Mouse (Mus musculus) regulatory T cell (primary cell): Measurements from ENCODE around the gene Pde4b.

Source experiments
- in situ Hi-C: fragments of 300-600 bp; cut with MboI, MseI; formaldehyde crosslinking; loops from one replicate; pipeline ENCODE4 v1.15.1; 2025; ENCODE audit warnings: high pct_unique_total_duplicates

The Pde4b gene

DNA sequence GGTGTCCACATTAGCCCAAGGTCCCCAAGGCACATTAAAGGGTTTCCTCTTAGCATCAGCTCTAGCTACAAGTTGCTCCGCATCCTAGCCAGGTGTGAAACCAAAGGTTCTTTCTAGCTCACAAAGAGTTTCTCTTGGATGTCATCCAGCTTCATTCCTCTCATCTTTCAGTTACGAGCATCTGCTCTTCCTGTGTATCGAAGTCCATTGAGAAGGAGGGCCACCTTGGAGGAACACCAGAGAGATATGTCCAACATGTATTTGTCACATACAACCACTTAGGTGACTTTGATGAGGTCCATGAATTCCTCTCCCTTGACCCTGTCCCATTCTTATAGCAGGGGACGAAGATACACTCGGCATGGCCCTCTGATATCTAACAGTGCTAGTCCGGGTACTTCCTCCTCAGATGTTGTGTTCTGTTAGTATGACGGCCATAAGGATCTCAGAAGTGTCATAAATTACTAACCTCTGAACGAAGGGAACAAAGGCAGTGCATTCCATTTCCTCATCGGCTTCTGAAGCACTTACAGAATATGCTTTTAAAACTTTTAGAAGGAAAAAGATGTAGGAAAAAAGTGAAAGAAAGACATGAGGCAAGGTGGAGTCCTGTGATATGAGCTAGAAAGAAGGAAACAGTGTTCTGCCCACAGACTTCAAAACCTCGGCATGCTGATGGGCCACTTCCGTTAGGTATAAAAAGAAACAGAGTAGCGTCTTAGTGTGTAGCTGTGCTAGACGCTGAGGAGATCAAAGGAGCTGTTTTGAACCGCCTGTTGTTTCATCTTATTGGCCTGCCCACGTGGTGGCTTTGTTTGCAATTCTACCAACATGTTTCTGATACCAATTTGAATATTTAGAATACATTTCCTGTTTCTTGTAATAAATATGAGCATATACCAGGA lies 419.3 kb downstream of the Pde4b start:
- in situ Hi-C loops, result loop anchor here (25.0 kb wide), 1 partner anchor 1294 kb away; no protein-coding TSS in a partner anchor

DNA sequence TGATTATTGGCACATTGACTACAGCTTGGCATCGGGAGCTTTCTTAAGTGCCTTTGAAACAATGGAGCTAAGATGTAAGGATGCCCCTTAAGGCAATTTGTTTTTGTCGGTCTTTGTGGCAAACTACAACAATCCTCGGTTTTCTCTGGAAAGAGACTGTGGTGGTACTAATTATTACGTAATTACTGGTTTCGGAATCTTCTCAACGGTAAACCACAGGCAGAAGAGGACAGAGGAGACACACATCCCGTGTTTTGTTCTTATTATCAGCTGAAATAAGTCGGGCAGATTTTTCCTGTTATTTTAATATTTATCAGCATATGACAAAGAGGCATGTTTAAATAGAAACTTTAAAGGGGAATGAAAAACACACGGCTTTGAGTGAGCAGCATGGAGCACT lies 420.0 kb downstream of the Pde4b start:
- in situ Hi-C loops, result loop anchor here (25.0 kb wide), 1 partner anchor 1295 kb away; no protein-coding TSS in a partner anchor

DNA sequence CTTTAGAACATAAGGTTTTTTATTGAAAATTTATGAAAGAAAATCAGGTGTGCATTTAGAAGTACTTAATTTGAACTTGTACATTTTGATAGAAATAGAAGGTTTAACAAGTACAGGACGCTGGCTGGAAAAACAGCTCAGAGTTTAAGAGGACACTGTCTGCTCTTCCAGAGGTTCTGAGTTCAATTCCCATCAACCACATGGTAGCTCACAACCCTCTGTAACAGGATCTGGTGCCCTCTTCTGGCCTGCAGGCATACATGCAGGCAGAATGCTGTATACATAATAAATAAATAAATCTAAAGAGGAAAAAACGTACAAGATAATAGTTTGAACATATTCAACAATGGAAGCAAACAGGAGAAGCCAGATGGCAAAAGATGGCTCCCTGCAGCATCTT lies 420.4 kb downstream of the Pde4b start:
- in situ Hi-C loops, result loop anchor here (25.0 kb wide), 1 partner anchor 1295 kb away; no protein-coding TSS in a partner anchor

DNA sequence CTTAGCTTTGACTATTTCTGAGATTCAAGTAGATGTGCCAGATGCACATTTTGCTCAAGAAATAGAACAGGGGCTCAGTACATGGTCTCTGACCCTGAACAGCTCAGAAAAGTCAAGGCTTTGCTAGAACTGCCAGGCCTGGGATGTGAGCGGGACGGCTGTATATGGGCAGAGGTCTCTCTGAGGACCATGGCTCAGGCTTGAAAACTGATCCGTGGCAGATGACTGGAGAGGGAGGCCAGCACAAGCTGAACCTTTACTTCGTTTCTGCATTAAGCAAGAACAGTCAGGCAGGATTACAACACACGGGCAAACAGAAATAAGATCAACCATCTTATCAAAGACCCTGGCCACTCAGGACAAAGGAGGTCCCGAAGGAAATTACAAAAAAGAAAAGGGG lies 422.7 kb downstream of the Pde4b start:
- in situ Hi-C loops, result loop anchor here (25.0 kb wide), 1 partner anchor 1298 kb away; no protein-coding TSS in a partner anchor

DNA sequence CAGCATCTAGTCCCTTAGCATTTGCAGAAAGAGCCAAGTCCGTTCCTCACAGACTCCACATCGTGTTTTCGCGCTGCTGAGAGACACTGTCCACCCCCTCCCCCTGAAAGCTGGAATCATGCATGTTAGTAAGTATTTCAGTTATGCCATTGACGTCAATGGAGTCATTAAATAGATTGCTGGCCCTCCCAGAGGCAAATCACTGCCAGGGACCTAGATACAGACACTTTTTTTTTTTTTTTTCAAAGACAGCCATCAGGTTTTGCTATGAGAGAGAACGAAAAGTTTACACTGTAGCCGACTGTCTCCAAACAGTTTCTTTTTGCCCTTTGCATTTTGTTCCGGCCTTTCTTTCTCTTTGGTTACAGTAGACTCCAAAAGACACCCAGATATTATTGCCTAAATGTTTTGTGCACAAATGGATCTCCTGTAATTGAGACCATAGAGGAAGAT lies 423.6 kb downstream of the Pde4b start:
- in situ Hi-C loops, result loop anchor here (25.0 kb wide), 1 partner anchor 1299 kb away; no protein-coding TSS in a partner anchor

DNA sequence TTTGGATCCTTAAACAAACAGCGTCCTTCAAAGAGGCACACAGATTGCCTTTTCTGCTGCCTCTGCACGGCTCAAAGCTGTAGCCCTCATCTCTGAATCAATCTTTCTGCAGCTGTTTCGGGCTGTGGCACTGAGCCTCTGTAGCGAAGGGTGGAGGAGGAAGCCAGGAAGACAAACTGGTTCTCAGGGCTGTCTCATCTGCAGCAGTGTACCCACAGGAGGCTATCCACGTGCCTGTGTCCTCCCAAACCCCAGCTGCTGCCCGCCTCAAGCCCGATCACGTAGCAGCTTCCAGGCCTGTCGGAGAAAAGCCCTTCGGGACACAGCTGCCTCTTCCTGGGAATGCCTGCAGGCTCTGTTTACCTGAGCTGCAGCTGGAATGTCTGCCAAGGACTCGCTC lies 424.2 kb downstream of the Pde4b start:
- in situ Hi-C loops, result loop anchor here (25.0 kb wide), 1 partner anchor 1299 kb away; no protein-coding TSS in a partner anchor

DNA sequence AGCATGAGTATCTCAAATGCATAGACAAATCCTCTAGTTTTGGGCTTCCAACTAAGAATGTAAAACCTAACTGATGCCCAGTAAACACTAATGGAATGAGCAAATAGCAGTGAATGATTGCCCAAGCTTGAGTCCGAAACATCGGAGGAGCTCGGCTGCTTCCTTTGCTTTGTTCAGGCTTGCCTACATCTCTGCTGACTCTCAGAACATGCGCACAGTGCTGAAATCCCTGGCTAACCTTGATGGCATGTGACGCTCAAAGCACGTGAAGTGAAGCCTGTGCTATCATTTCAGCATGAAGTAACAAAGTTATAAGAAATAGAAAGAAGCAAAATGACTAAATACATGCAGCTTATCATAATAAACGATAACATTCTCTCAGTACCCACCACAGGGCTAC lies 425.6 kb downstream of the Pde4b start:
- in situ Hi-C loops, result loop anchor here (25.0 kb wide), 1 partner anchor 1301 kb away; no protein-coding TSS in a partner anchor

DNA sequence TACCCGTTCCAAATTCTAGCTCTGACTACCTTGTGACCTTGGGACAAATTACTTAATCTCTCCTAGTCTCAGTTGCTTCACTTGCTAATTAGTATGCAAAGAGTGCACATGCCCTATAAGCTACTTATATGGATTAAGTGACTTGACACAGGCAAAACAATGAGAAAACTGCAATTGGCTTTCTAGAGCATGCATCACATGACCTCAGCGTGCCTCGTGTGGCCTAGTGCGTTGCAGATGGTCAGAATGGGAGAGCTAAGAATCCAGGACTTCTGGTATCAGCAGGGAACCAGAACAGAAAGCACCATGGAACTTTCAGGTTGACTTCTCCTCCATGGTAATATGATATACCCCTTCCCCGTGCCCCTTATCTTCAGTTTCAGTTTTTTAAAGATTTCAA lies 426.2 kb downstream of the Pde4b start:
- in situ Hi-C loops, result loop anchor here (25.0 kb wide), 1 partner anchor 1301 kb away; no protein-coding TSS in a partner anchor

DNA sequence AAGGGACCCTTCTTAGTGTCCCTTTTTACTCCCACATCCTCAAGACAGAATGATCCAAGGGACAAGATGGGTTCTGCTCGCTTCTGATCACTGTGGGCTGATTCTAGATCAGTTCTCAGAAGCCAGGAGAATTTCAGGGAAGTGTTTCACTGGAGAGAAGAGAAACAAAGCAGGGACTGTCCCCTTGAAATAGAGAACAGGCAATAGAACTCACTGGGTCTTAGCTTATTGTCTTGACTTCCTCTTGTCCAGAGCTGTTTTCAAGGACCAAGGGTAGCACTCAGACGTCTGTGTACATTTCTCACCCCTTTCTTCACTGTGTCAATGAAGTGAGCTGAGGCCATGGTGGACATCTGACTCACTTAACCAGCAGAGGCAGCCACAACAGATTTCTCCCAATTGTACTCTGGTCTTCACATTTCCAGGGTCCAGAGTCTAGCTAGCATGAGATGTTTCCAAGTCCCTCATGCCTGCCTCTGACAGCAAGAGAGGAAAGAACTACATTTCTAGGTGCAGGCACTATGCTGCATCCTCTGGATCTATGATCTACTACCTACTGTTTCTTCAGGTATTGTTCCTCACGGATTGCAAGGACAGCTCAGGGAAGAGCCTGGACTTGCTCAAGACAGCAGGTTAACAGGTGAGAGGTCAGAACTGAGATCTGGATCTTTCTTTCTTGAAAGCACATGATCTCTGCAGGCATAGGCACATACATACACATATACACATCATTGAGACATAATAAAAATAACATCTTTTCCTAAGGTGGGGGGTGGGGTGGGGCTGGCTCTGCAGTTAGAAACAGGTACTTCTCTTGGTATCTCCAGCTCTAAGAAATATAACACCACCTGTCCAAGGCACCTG lies 427.9 kb downstream of the Pde4b start:
- in situ Hi-C loops, result loop anchor here (5.0 to 25.0 kb wide), 3 partner anchors 57 to 1303 kb away; partner anchors contain the start of genes Mier1 and Wdr78

DNA sequence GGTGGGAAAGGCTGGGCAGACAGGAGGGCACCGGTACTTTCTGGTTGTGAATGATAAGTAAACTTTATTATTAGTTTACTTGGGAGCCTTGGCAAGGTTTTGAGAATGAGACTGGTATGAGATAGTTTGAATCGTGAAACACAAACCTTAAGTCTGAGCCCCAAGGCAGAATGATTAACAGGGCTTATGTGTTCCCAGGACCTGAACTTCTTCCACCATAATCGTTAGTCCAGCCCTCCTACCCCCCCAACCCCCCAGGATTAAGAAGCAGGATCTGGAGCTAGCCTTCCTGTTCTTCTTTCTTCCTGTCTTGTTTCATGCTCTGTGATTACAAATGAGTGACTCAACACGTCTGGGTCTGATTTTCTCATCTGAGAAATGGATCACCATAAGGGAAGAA lies 429.1 kb downstream of the Pde4b start:
- in situ Hi-C loops, result loop anchor here (5.0 to 25.0 kb wide), 3 partner anchors 56 to 1304 kb away; partner anchors contain the start of genes Mier1 and Wdr78

DNA sequence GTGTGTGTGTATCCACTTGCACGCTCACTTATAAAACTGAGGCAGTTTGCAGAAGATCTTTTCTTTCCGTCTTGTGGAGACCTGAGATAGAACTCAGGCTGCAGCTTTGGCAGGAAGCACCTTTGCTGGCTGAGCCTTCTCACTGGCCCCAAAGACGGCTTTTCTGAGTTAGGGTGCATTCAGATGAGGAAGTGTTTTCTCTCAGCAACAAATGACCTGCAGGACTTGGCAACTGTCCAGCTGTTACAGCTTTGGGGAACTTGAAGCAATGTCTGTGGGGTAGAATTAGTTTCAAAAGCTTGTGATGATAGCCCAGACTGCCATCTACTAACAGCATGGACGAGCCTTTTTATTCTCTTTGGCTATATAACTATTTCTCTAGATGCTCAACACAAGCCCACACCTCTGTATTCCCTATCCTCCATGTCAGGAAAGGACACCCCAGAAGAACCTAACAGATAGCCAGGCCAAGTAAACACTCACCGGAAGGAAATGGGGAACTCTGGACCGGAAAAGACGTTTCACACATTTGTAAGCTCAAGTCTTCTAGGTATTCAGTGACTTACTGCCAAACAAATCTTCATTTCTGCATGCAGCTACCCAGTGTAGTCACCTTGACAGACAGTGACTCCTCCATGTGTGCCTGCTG lies 429.8 kb downstream of the Pde4b start:
- in situ Hi-C loops, result loop anchor here (5.0 to 25.0 kb wide), 3 partner anchors 55 to 1305 kb away; partner anchors contain the start of genes Mier1 and Wdr78

DNA sequence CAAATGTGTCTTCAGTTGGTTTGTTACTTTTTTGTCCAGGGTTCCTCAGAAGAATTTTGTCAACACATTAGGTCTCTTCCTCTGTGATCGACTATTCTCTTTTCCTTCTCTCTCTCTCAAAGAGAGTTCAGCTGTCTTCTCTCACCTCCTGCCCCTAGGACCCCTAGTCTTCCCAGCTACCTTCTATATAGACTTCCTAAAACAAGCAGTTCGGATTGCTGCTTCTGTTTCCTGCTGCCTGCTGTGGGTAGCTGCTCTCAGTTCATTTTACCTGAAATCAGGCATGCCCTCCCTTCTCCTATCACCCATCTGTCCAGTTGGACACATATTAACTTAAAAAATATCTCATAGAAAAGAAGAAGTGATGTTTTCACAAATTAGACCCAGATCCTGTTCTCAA lies 430.3 kb downstream of the Pde4b start:
- in situ Hi-C loops, result loop anchor here (5.0 to 25.0 kb wide), 3 partner anchors 55 to 1305 kb away; partner anchors contain the start of genes Mier1 and Wdr78

DNA sequence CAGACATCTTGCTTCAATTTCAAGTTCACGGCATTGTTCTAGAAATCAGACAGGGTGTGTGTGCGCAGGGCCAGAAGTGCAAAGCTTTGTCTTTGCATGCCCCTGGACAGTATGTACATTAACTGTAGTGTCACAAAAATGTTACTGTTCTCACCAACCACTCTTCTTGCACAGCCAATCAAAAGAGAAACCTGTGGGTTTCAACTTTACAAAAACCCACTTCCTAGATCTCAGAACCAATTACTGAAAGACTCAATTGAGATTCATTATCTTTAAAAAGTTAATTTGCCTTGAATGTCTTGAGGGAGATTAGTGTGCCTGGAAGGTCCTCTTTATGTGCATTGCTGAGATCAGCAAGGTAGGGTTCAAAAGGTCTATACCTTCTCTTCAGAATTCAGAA lies 431.0 kb downstream of the Pde4b start:
- in situ Hi-C loops, result loop anchor here (5.0 to 25.0 kb wide), 3 partner anchors 54 to 1306 kb away; partner anchors contain the start of genes Mier1 and Wdr78

DNA sequence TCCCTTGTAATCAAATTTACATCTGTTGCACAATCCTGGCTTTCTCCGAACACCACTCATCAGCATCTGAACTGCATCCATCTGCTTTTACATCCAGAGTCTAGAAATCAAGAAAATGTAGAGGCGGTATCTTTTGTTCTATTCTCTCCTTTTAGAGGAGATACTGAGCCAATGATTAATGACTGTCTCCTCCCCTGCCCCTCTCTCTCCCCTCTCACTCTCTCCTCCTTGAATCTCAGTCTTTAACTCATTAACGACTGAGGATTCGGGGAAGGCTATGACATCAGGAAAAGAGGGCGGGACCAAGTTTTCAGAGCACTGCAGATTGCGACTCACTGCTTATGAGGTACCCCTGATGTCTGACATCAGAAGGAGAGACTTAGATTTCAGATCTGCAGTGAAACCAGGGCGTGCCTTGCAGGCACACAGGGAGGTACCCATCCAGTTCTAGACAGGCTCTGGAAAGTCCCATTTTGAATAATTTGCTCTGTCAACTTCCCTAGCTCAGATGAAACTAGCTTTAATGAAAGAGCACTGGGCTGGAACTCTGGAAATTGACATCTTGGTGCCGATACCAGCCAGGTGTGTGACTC lies 433.4 kb downstream of the Pde4b start:
- in situ Hi-C loops, result loop anchor here (25.0 kb wide), 1 partner anchor 1308 kb away; no protein-coding TSS in a partner anchor

DNA sequence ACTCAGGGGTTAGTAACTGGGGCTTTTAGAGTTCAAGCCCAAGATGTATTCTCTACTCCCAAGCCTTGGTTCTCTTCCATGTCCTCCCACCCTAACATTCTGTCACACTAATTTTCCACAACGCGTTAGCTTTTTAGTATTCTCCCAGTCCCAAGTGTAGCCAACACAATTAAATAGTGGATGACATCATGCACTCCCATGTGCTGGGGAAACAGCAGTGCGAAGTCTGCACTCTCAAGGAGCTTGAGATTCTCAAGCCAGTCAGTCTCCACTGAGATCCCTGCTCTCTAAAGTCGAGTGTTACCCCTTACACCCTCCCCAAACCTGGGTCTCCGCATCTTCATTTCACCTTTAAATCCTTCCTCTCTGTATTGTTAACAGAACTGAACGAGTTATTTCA lies 434.1 kb downstream of the Pde4b start:
- in situ Hi-C loops, result loop anchor here (25.0 kb wide), 1 partner anchor 1309 kb away; no protein-coding TSS in a partner anchor

DNA sequence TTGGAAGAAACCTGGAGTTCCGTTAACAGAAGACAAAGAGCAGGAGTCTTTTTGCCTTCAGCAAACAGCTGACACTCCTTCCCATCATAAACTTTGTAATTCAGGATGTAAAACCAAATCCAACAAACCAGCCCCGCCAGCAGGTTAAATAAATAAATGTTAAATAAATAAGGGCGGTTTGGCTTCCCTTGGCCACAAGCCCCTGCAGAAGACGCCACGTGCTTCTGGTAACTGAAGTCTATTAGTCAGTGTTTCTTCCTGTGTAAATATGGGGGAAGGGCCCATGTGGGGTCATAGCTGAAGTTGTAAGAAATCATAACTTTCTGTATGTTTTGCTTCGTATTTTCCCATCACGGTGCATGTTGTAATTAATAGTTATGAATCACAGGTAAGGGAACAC lies 440.0 kb downstream of the Pde4b start:
- in situ Hi-C loops, result no loop called here

DNA sequence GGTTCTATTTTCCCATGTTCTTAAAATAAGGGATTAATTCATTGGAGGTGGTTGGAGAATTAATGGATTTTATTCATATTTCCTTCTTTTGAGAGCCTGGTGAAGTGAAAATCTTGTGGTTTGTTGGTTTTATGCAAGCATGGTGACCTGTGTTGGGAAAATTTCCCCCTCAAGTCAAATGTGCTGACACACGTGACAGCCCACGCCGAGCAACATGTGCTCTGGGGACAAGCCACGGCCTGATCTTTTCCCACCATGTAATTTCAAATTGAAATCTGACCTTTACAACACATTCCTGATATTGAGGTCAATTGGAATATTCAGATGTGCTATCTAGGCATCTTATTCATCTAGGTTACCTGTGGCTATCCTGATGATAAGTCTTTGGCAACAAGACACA lies 443.5 kb downstream of the Pde4b start:
- in situ Hi-C loops, result no loop called here

DNA sequence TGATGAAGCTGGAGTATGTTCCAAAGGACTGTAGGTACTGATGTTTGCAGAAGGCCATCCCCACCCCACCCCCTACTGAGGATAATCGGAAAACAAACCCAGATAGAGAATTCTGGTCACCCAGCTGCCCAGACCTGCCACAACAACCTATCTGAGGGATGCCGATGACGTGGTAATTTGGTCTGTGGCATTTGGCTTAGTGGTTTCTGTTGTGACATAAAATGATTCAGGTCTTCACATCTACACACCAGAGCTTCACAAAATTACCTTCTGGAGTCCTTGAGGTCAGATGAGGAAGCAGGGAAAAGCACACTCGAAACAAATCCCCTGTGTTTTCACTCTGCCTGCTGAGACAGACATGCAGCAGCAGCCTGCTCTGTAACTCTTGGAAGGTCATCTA lies 444.4 kb downstream of the Pde4b start:
- in situ Hi-C loops, result no loop called here

DNA sequence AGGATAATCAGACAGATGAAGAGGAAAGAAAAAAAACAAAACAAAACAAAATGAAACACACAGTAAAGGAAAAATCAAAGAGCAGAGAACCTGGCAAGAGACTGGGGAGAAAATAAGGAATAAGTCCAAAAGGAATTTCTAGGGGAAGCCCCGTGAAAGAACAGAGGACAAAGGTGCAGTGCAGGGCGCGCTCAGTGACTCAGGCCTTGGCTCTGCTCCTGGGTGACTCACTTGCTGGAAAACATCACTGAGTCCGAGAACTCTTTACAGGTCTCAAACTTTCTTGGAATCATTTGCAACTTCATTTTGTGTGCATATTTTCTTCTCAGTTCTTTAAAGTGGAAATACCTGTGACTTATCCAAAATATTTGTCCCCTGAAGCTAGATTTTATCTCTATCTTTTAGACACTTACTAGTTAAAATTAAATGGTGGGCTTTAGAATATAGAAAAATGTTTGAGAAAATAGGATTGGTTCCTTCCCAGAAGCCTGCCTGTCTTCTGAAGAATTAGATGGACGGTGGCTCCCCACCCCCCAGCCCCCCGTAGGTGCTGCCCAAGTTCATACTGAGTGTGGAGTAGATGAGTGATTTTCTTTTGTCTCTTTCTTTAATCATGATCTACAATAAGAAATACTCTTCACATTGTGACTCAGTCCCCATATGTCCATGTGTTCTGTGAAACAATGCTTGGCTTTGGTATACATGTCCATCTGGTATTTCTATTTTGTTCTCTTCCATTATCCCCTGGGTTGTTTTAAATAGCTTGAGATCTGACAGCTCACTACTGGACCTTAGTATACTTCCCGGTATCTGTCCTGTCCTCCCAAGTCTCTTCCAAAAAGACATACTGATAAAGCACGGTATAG lies 446.1 kb downstream of the Pde4b start:
- in situ Hi-C loops, result no loop called here
